Mouse (Mus musculus): ENCODE measurements around the gene Ccdc9b. TPM values are rescaled to one million over a fixed set of nuclear protein-coding genes. Genes with fewer than 3 reads are reported as not detected.

Ccdc9b gene
- polyA plus RNA-seq, 1 experiment from 2014 or later, result 0.33 TPM

- Histone ChIP-seq H3K4me3 (ENCODE audit: inconsistent target) (no peak overlapping the region), H3K27ac (no peak overlapping the region), H3K79me2 (ENCODE audit: inconsistent target) (no peaks in the 10 kb centered on the region), H3K36me3 (ENCODE audit: inconsistent target) (no peaks in the 10 kb centered on the region)
- WGBS (ENCODE audit: missing documents), result 42% methylated on average over 11 of the region's 11 CpGs
These were observed 1.8 kb upstream of the Ccdc9b start for GRCm38 (mm10) chr2:118764094-118764831.

- no peak overlapping the region for H3K4me3 ChIP-seq (ENCODE audit: inconsistent target)
- 81% methylated on average over 7 of the region's 7 CpGs for WGBS (ENCODE audit: missing documents)
- H3K36me3 ChIP-seq (ENCODE audit: inconsistent target), result no peaks in the 10 kb centered on the region
- H3K79me2 ChIP-seq (ENCODE audit: inconsistent target), result no peaks in the 10 kb centered on the region
- no peak overlapping the region for H3K27ac ChIP-seq
These were observed 1.0 kb upstream of the Ccdc9b start for GRCm38 (mm10) chr2:118763469-118763868.

- no peak overlapping the region for H3K27ac ChIP-seq
- H3K36me3 ChIP-seq (ENCODE audit: inconsistent target), result no peaks in the 10 kb centered on the region
- 28% methylated on average over 10 of the region's 10 CpGs for WGBS (ENCODE audit: missing documents)
- H3K79me2 ChIP-seq (ENCODE audit: inconsistent target), result no peaks in the 10 kb centered on the region
- no peak overlapping the region for H3K4me3 ChIP-seq (ENCODE audit: inconsistent target)
These were observed 305 bp upstream of the Ccdc9b start for GRCm38 (mm10) chr2:118762784-118763148.

- Histone ChIP-seq H3K27ac (no peak overlapping the region), H3K79me2 (ENCODE audit: inconsistent target) (no peaks in the 10 kb centered on the region), H3K36me3 (ENCODE audit: inconsistent target) (no peaks in the 10 kb centered on the region), H3K4me3 (ENCODE audit: inconsistent target) (no peak overlapping the region)
- 97% methylated on average over 12 of the region's 12 CpGs for WGBS (ENCODE audit: missing documents)
These were observed 1.1 kb downstream of the Ccdc9b start for GRCm38 (mm10) chr2:118761358-118761757.

GRCm38 (mm10) chr2:118760311-118761025, 2.0 kb downstream of the Ccdc9b start:
- 94% methylated on average over 11 of the region's 11 CpGs for WGBS (ENCODE audit: missing documents)
- no peak overlapping the region for H3K4me3 ChIP-seq (ENCODE audit: inconsistent target)
- no peaks in the 10 kb centered on the region for H3K79me2 ChIP-seq (ENCODE audit: inconsistent target)
- H3K36me3 ChIP-seq (ENCODE audit: inconsistent target), result no peaks in the 10 kb centered on the region
- no peak overlapping the region for H3K27ac ChIP-seq

GRCm38 (mm10) chr2:118759828-118760227, 2.6 kb downstream of the Ccdc9b start:
- Histone ChIP-seq H3K4me3 (ENCODE audit: inconsistent target) (no peak overlapping the region), H3K27ac (no peak overlapping the region), H3K36me3 (ENCODE audit: inconsistent target) (no peaks in the 10 kb centered on the region), H3K79me2 (ENCODE audit: inconsistent target) (no peaks in the 10 kb centered on the region)
- WGBS (ENCODE audit: missing documents), result 20% methylated on average over 7 of the region's 8 CpGs

- 86% methylated on average over 4 of the region's 4 CpGs for WGBS (ENCODE audit: missing documents)
- Histone ChIP-seq H3K36me3 (ENCODE audit: inconsistent target) (no peaks in the 10 kb centered on the region), H3K4me3 (ENCODE audit: inconsistent target) (no peak overlapping the region)
These were observed 6.4 kb downstream of the Ccdc9b start for GRCm38 (mm10) chr2:118756103-118756502.

GRCm38 (mm10) chr2:118755407-118755806, 7.1 kb downstream of the Ccdc9b start:
- WGBS (ENCODE audit: missing documents), result 73% methylated on average over 6 of the region's 6 CpGs
- H3K36me3 ChIP-seq (ENCODE audit: inconsistent target), result no peaks in the 10 kb centered on the region
- H3K27ac ChIP-seq, result no peak overlapping the region
- no peaks in the 10 kb centered on the region for H3K79me2 ChIP-seq (ENCODE audit: inconsistent target)
- no peak overlapping the region for H3K4me3 ChIP-seq (ENCODE audit: inconsistent target)

More at GRCm38 (mm10) chr2:118756103-118756502, 6.4 kb downstream of the Ccdc9b start:
- Histone ChIP-seq H3K79me2 (ENCODE audit: inconsistent target) (no peaks in the 10 kb centered on the region), H3K27ac (no peak overlapping the region)

GRCm38 (mm10) chr2:118754143-118754542, 8.3 kb downstream of the Ccdc9b start:
- no peaks in the 10 kb centered on the region for H3K79me2 ChIP-seq (ENCODE audit: inconsistent target)
- no peak overlapping the region for H3K4me3 ChIP-seq (ENCODE audit: inconsistent target)
- no peaks in the 10 kb centered on the region for H3K36me3 ChIP-seq (ENCODE audit: inconsistent target)
- WGBS (ENCODE audit: missing documents), result 96% methylated on average over 5 of the region's 5 CpGs
- no peak overlapping the region for H3K27ac ChIP-seq

- H3K4me3 ChIP-seq (ENCODE audit: inconsistent target), result no peak overlapping the region
- WGBS (ENCODE audit: missing documents), result 94% methylated on average over 3 of the region's 4 CpGs
- no peaks in the 10 kb centered on the region for H3K79me2 ChIP-seq (ENCODE audit: inconsistent target)
- H3K27ac ChIP-seq, result no peak overlapping the region
- H3K36me3 ChIP-seq (ENCODE audit: inconsistent target), result no peaks in the 10 kb centered on the region
These were observed 9.7 kb downstream of the Ccdc9b start for GRCm38 (mm10) chr2:118752792-118753108.

GRCm38 (mm10) chr2:118751896-118752791, 10.3 kb downstream of the Ccdc9b start:
- Histone ChIP-seq H3K4me3 (ENCODE audit: inconsistent target) (no peak overlapping the region), H3K36me3 (ENCODE audit: inconsistent target) (no peaks in the 10 kb centered on the region), H3K79me2 (ENCODE audit: inconsistent target) (no peaks in the 10 kb centered on the region), H3K27ac (no peak overlapping the region)
- WGBS (ENCODE audit: missing documents), result 94% methylated on average over 16 of the region's 16 CpGs

- Histone ChIP-seq H3K27ac (no peak overlapping the region), H3K4me3 (ENCODE audit: inconsistent target) (no peak overlapping the region)
- 54% methylated on average over 8 of the region's 8 CpGs for WGBS (ENCODE audit: missing documents)
These were observed 12.0 kb downstream of the Ccdc9b start for GRCm38 (mm10) chr2:118750476-118750875.

GRCm38 (mm10) chr2:118749341-118749884, 13.0 kb downstream of the Ccdc9b start:
- Histone ChIP-seq H3K79me2 (ENCODE audit: inconsistent target) (no peaks in the 10 kb centered on the region), H3K36me3 (ENCODE audit: inconsistent target) (no peaks in the 10 kb centered on the region), H3K27ac (no peak overlapping the region), H3K4me3 (ENCODE audit: inconsistent target) (no peak overlapping the region)
- 83% methylated on average over 10 of the region's 10 CpGs for WGBS (ENCODE audit: missing documents)

More at GRCm38 (mm10) chr2:118750476-118750875, 12.0 kb downstream of the Ccdc9b start:
- Histone ChIP-seq H3K36me3 (ENCODE audit: inconsistent target) (no peaks in the 10 kb centered on the region), H3K79me2 (ENCODE audit: inconsistent target) (no peaks in the 10 kb centered on the region)

GRCm38 (mm10) chr2:118747301-118747960, 15.0 kb downstream of the Ccdc9b start:
- H3K79me2 ChIP-seq (ENCODE audit: inconsistent target), result no peaks in the 10 kb centered on the region
- H3K36me3 ChIP-seq (ENCODE audit: inconsistent target), result no peaks in the 10 kb centered on the region
- H3K27ac ChIP-seq, result no peak overlapping the region
- H3K4me3 ChIP-seq (ENCODE audit: inconsistent target), result no peak overlapping the region
- WGBS (ENCODE audit: missing documents), result 37% methylated on average over 10 of the region's 10 CpGs
